Mouse (Mus musculus) ES-Bruce4 (cell line): ENCODE data around the gene Rad50.

Source experiments
- CTCF ChIP-seq: IDR thresholded peaks from one replicate; pipeline ENCODE4 v1.8.1; 2011; ENCODE audit warnings: low read depth, low read length
- EP300 ChIP-seq: IDR thresholded peaks from 2 replicates; pipeline ENCODE4 v1.6.1; 2011; ENCODE audit warnings: low read depth, low read length; ENCODE audit not compliant: insufficient read depth
- POLR2A ChIP-seq: IDR thresholded peaks from one replicate; pipeline ENCODE4 v1.8.1; 2011; ENCODE audit warnings: low read length; ENCODE audit not compliant: insufficient read depth

DNA sequence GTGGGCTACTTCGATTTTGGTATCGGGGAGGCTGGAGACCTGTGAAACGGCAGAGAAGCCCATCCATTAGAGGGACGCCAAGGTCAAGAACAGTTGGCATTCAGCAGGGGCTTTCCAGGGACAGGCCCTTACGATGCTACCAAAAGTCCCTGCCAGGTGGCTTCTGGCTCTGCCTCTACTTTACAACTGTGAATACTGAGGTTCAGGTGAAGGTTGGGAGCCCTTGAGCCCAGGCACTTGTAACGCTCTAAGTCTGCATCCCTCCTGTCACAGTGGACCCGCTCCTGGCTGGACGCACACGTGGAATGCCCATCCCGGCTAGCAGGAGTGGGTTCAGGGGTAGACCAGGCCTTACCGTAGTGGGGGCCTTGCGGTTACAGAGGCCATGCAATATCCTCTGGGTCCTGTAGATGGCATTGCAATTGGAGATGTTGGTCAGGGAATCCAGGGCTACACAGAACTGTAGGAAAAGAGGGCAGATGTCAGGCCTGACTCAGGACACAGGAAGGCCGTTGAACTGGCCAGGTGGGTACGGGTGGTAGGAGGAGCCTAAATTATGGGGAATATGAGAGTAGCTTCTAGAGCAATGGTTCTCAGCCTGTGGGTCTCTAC is 74.9 kb downstream of the Rad50 start:
- peak; percentile 35 for TF ChIP-seq CTCF
- TF ChIP-seq POLR2A, result no peak
- no peak for TF ChIP-seq EP300
